Mouse (Mus musculus) hindlimb bud, embryonic 11.5 days (tissue): ENCODE measurements around the gene Scoc.

Experiments used
- DNase-seq: peaks from one replicate; pipeline ENCODE4 v3.0.0-alpha.2; 2012; ENCODE audit warnings: low read depth, low spot score; ENCODE audit errors: extremely low spot score

The Scoc gene

DNA sequence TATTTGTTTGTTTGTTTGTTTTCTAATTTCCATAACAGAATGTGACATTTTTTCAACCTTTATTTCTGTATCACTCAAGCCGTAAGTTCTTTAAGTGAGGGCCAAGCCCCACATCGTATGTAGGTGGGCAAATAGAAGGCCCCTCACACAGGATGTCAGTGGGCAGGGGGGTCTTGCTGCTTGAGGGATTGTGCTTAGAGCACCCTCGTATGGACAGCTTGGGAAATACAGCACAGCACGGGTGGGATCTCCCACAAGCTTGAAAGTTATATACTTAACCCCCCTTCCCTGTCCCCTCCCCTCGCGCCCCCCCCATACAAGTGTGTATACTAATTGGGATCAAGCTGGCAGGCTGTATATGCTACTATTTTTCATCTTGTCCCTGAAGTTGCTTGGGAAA lies 51.4 kb downstream of the Scoc start:
- peak; percentile 70 for DNase-seq

DNA sequence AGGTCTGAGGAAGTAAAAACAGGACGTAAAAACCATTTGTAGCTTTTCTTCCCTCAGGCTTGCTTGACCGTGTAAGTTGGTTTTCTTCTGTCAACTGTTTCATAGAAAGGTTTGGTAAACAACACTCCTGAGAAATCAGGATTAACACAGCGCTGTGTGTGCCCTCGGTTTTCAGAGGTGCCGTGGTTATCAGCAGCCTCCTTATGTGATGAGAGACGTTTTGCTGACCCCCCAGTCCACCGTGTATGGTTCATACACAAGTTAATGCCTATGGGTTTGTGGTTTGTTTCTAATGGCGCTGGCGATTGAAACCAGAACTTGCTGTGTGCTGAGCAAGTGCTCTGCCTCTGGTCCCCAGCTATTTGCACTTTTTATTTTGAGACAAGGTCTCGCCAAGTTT lies 52.6 kb downstream of the Scoc start:
- DNase-seq, result no peak

DNA sequence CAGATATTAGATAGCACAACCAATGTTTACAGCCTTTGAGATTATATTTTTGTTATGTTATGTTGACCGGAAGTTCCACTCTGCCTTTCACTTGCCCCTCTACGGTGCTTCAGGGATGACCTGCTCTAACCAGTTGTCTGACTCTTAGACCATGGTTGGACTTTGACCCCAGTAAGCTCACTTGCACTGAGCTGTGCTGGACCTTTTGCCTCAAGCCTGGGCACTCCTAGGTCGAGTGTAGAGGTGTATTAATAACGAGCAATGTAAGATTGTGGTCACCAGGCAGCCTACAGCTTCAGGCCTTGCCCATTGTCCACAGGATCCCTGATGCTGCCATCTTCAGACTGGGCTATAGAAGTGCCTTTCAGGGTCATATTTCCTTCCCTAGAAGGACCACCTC lies 60.5 kb downstream of the Scoc start:
- DNase-seq, result no peak

DNA sequence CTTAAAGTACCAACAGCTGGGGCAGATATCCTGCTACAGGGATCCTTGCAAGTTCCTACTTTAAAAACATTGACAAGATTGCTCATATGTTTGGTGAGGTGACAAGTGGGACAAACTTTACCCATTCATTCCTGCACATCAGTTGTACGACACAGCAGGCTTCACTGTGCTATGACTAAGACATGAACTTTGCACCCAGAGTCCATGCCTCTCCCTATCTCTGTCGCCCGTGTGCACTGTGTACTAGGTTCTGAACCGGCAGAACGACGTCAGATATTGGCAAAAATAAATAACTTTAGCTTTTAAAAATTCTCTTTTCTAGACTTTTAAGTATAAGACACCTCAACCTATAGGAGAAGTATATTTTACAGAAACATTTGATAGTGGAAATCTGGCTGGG lies 61.5 kb downstream of the Scoc start:
- no peak for DNase-seq

GRCm38 (mm10) chr8:83394325-83394724 lies 63.9 kb downstream of the Scoc start:
- no peak for DNase-seq

GRCm38 (mm10) chr8:83392521-83392920 lies 65.7 kb downstream of the Scoc start:
- no peak for DNase-seq

DNA sequence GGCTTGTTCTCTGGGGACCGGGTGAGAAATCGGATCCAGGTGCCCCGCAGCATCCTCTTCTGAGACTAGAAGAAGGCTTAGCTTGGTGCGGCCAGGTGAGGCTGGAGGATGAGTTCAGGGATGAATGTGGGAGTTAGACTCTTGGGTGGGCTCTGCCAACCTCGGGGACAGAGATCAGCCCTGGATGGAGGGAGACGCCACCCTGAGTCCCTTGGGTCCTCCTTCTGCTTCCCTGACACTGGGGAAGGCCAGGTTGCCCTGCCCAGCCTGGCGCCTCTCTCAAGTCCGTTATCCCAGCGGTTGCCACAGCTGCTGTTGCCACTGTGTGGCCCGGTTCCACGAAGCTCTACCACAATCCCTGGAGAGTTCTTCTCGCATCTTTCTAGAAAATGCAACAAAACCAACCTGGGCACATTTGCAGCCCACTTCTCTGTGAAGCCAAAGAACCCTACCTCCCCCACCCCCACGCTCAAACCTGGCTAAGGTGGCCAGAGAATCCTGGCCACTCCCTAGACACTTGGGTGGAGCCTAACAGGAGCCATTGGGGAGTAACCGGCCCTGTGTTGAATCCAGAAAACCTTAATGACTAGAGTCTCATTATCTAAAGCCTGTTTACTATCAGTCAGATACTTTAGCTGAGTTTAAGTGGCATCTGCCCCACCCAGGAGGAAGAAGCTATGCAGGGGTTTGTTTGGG lies 68.0 kb downstream of the Scoc start:
- DNase-seq, result no peak

DNA sequence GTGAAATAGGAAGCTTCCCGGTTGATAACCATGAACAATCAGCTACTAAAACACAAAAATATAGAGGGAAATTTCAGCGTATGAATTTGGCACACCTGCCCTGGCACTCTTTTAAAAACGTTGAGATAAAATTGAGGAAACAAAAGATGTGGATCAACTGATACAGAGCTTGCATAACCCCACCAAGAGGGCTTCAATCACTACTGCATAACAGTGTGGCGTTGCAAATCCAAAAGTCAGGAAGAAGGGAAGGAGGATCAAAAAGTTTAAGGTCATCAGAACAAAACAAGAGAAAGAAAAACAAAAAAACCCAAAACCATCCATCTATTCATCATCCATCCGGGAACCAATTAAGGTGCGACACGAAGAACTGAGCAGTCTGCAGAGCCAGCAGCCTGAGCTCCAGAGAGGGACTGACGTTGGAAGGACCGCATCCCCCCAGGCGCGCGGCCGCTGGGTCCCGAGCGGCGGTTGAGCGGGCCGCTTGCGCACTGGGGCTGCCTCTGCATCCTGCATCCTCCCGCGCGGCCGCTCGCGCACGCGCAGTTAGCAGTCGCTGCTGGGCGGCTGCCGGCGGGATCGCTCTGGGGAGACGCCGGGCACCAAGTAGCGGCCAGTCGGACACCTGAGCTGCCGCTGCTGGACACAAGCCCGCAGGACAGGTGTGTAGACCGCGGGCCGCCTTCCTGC lies 68.7 kb downstream of the Scoc start, which contains the start of gene Clgn:
TSS of gene Clgn (plus strand) at position 552 of the 690 bp plus-strand sequence.
- DNase-seq, result peak; percentile 39

GRCm38 (mm10) chr8:83382850-83383249 lies 75.3 kb downstream of the Scoc start:
- DNase-seq, result no peak

- no peak for DNase-seq
These were observed 77.2 kb downstream of the Scoc start for GRCm38 (mm10) chr8:83381016-83381415.

GRCm38 (mm10) chr8:83380141-83380540 lies 78.0 kb downstream of the Scoc start:
- DNase-seq, result no peak
